Mouse (Mus musculus): ENCODE measurements at regions not wholly inside any gene's neighbourhood (a gene's known extent, or its start where the extent isn't known, plus 50 kb on each side); places are given as distances from the start of the nearest gene placed in this dataset.

DNA sequence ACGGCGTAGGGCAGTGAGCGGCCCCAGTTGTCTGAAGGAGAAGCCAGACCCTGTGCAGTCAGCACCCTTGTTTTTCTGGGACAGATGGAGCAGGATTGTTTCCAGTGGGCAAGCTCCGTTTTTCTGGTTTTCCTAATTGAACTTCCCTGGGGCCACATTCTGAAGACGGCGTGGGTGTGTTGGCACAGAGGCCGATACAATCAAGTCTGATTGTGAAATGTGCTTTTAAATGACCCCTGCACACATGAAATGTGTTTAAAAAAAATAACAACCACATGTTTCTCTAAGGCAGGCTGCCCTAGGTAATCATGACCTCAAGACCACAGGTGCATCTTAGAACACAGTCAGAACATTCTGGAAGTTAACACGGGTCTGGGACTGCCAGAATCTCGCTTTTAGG lies 81.2 kb upstream of the Lnx1 start:
- Histone ChIP-seq H3K4me2 (ENCODE audit: low read length) (no peak overlapping the region), H3K9ac (replicated peaks; ENCODE audit: low read length) (no peak overlapping the region), H3K4me1 (ENCODE audit: control insufficient read depth, insufficient read depth, low read length) (no peaks in the 10 kb centered on the region), H3K9me3 (ENCODE audit: control insufficient read depth, low read length) (no peaks in the 10 kb centered on the region), H3K27ac (replicated peaks; ENCODE audit: low read depth, low read length) (no peak overlapping the region), H3K4me3 (replicated peaks; ENCODE audit: low read depth, low read length) (no peak overlapping the region), H3K36me3 (ENCODE audit: control insufficient read depth, insufficient read depth, low read length) (no peaks in the 10 kb centered on the region), H3K27me3 (ENCODE audit: control insufficient read depth, insufficient read depth, low read length) (no peaks in the 10 kb centered on the region)
- DNase-seq: no peak
- 88% methylated on average over 9 of the region's 9 CpGs for WGBS
- no peak for ATAC-seq (ENCODE audit: low FRiP score, low TSS enrichment)

DNA sequence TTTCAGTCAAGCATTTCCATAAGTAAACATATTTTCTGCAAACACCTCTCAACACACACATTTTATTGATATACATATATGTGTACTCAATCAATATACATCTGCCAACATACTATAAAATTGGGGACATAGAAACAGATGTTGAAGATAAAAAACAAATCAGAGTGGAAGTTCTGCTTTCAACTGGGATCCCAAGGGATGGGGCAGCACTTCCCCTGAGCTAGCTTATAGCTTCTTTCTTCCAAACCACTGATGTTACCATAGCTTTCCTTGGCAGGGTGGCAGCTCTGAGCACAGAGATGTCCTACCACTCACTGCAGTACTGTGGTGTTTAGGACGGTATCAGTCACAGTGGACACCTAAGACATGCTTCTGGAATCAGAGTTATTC lies 75.4 kb upstream of the Lnx1 start:
- Histone ChIP-seq H3K9ac (replicated peaks; ENCODE audit: low read length) (no peak overlapping the region), H3K9me3 (ENCODE audit: control insufficient read depth, low read length) (no peaks in the 10 kb centered on the region), H3K27ac (replicated peaks; ENCODE audit: low read depth, low read length) (no peak overlapping the region), H3K4me2 (ENCODE audit: low read length) (no peak overlapping the region), H3K4me1 (ENCODE audit: control insufficient read depth, insufficient read depth, low read length) (no peaks in the 10 kb centered on the region), H3K27me3 (ENCODE audit: control insufficient read depth, insufficient read depth, low read length) (no peaks in the 10 kb centered on the region), H3K4me3 (replicated peaks; ENCODE audit: low read depth, low read length) (no peak overlapping the region), H3K36me3 (ENCODE audit: control insufficient read depth, insufficient read depth, low read length) (no peaks in the 10 kb centered on the region)
- WGBS: 89% methylated on average over 1 of the region's 1 CpGs
- ATAC-seq (ENCODE audit: low FRiP score, low TSS enrichment): no peak
- no peak for DNase-seq

DNA sequence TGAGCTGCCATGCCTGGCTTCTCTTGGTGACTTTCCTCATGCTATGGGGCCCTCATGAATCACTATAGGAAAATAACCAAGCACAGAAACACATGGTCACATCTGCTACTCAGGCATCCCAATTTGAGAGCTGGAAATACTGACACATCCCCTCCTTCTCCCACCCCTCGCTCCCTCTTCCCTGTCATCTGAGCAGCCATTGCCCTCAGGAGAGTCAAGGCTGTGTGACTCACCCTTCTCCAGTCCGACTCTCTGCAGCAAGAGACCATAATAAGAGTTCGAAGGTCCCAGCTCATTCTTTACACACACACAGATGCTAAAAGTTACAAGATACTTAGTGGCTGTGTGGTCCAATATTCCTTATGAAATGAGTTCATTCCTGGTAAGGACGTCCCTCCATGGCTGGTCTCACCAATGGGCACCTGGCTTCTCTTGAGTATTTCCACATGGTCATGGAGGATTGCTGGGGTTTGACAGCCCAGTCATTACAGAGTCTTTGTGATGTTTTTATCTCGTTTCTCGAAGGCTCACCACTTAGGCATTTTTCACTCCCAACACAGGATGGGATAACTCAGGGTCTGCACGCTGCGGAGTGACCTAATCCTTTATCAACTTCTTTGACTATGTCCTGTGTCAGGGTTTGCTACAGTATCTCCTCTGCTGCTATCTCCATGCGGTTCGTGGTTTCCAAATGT lies 74.8 kb upstream of the Lnx1 start:
- Histone ChIP-seq H3K27me3 (ENCODE audit: control insufficient read depth, insufficient read depth, low read length) (no peaks in the 10 kb centered on the region), H3K27ac (replicated peaks; ENCODE audit: low read depth, low read length) (no peak overlapping the region), H3K36me3 (ENCODE audit: control insufficient read depth, insufficient read depth, low read length) (no peaks in the 10 kb centered on the region), H3K4me1 (ENCODE audit: control insufficient read depth, insufficient read depth, low read length) (no peaks in the 10 kb centered on the region), H3K9me3 (ENCODE audit: control insufficient read depth, low read length) (no peaks in the 10 kb centered on the region), H3K4me3 (replicated peaks; ENCODE audit: low read depth, low read length) (no peak overlapping the region), H3K4me2 (ENCODE audit: low read length) (no peak overlapping the region), H3K9ac (replicated peaks; ENCODE audit: low read length) (no peak overlapping the region)
- WGBS: 92% methylated on average over 10 of the region's 10 CpGs
- ATAC-seq (ENCODE audit: low FRiP score, low TSS enrichment) (no peak), DNase-seq (no peak)

DNA sequence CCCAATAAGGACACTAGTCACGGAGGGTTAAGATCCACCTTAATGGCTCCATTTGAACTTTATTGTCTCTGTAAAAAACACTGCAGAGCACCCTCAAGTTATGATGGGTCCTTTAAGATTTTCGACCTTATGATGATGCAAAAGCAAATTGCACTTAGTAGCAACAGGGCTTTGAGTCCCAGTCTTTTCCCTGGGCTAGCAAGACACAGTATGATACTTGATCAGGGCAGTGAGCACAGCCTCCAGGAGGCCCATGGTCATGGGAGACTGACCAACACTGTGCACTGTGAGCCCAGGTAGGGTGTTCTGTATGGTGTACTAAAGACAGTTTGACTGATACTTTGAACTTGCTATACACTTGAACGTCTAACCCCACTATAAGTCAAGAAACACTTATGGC lies 73.4 kb upstream of the Lnx1 start:
- Histone ChIP-seq H3K9ac (replicated peaks; ENCODE audit: low read length) (no peak overlapping the region), H3K4me3 (replicated peaks; ENCODE audit: low read depth, low read length) (no peak overlapping the region), H3K27me3 (ENCODE audit: control insufficient read depth, insufficient read depth, low read length) (no peaks in the 10 kb centered on the region), H3K4me2 (ENCODE audit: low read length) (no peak overlapping the region), H3K36me3 (ENCODE audit: control insufficient read depth, insufficient read depth, low read length) (no peaks in the 10 kb centered on the region), H3K9me3 (ENCODE audit: control insufficient read depth, low read length) (no peaks in the 10 kb centered on the region), H3K27ac (replicated peaks; ENCODE audit: low read depth, low read length) (no peak overlapping the region), H3K4me1 (ENCODE audit: control insufficient read depth, insufficient read depth, low read length) (no peaks in the 10 kb centered on the region)
- DNase-seq (no peak), ATAC-seq (ENCODE audit: low FRiP score, low TSS enrichment) (no peak)
- 85% methylated on average over 3 of the region's 3 CpGs for WGBS

DNA sequence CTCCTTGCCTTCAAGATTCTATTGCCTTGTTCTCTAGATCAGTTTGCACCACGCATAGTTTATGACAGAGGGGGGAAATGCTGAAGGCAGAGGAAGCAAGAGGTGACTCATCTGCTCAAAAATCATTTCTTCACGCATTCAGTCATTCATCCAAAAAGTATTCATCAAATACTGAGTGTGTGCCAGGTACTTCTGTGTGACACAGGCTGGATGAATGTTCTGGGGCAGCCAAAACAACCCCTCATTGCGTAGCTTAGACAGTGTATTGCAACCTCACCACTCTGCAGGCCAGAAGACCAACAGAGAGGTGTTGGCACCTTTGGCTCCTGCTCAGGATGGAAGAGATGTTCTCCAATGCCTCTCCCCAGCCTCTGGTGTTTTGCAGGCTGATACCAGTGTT lies 72.9 kb upstream of the Lnx1 start:
- no peaks in the 10 kb centered on the region for H3K27me3 ChIP-seq (ENCODE audit: control insufficient read depth, insufficient read depth, low read length)
- no peaks in the 10 kb centered on the region for H3K36me3 ChIP-seq (ENCODE audit: control insufficient read depth, insufficient read depth, low read length)
- no peaks in the 10 kb centered on the region for H3K9me3 ChIP-seq (ENCODE audit: control insufficient read depth, low read length)
- no peak overlapping the region for H3K4me2 ChIP-seq (ENCODE audit: low read length)
- H3K4me1 ChIP-seq (ENCODE audit: control insufficient read depth, insufficient read depth, low read length): no peaks in the 10 kb centered on the region
- 84% methylated on average over 3 of the region's 3 CpGs for WGBS
- H3K27ac ChIP-seq (replicated peaks; ENCODE audit: low read depth, low read length): no peak overlapping the region
- H3K4me3 ChIP-seq (replicated peaks; ENCODE audit: low read depth, low read length): no peak overlapping the region
- DNase-seq (no peak), ATAC-seq (ENCODE audit: low FRiP score, low TSS enrichment) (no peak)
- no peak overlapping the region for H3K9ac ChIP-seq (replicated peaks; ENCODE audit: low read length)

DNA sequence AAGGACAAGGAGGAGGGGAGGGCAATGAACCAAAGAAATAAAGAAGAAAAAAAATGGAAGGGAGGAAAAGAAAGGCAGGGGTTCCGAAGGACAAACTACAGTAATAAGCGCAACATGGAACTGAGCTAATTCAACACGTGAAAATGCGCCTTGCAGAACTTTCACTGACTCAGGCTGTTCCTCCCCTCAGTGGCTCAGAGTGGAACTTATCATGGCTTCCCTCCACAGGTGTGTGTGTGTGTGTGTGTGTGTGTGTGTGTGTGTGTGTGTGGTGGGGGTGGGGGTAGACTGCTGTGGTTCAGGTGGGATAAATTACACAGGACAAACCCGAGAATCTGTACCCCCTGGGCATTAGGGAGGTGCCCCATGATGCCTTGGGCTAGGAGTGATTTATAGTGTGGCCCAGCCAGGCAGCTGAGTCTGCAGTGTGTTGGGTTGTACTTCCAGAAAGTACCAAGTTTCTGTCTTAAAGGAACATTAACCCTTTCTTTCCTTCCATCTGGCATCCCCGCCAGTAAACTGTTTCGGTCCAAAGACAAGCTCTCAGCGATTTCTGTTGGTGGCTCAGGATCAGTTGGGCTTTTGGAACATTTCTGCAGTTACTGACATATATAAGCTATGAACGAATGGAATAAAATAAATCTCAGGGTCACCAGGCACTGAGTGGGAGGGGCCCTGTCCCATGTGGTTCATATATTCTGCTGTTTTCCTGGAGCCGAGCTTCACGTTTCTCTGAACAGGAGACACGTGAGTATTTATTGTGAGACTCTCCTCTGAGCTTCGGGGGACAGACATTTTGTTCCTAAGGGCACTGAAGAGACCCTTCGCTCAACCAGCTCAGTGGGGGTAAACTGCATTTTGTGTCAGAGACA lies 71.1 kb upstream of the Lnx1 start:
- Histone ChIP-seq H3K9me3 (ENCODE audit: control insufficient read depth, low read length) (no peaks in the 10 kb centered on the region), H3K9ac (replicated peaks; ENCODE audit: low read length) (no peak overlapping the region), H3K4me2 (ENCODE audit: low read length) (no peak overlapping the region), H3K27ac (replicated peaks; ENCODE audit: low read depth, low read length) (no peak overlapping the region), H3K4me1 (ENCODE audit: control insufficient read depth, insufficient read depth, low read length) (no peaks in the 10 kb centered on the region), H3K4me3 (replicated peaks; ENCODE audit: low read depth, low read length) (no peak overlapping the region), H3K36me3 (ENCODE audit: control insufficient read depth, insufficient read depth, low read length) (no peaks in the 10 kb centered on the region), H3K27me3 (ENCODE audit: control insufficient read depth, insufficient read depth, low read length) (no peaks in the 10 kb centered on the region)
- ATAC-seq (ENCODE audit: low FRiP score, low TSS enrichment) (no peak), DNase-seq (no peak)
- WGBS: 89% methylated on average over 14 of the region's 14 CpGs

DNA sequence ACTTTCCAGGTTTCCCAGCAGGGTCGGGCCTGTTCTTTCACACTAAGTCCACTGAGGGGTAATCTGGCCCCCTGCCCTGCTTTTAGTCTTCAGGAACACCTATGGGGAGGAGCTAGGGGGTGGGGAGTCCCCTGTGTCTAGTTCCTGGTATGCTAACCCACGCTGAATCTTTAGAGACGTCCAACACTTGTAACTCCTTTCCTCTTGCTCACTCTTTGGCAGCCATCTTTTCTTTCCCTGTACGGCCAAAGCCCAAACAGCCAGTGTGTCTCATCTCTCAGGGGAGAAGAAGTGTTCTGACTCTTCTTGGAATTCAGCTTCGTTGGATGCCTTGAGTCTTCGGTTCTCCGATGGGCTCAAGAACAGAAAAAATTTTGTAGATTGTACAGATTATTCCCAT lies 68.4 kb upstream of the Lnx1 start:
- no peak for ATAC-seq (ENCODE audit: low FRiP score, low TSS enrichment)
- no peaks in the 10 kb centered on the region for H3K27me3 ChIP-seq (ENCODE audit: control insufficient read depth, insufficient read depth, low read length)
- no peaks in the 10 kb centered on the region for H3K36me3 ChIP-seq (ENCODE audit: control insufficient read depth, insufficient read depth, low read length)
- H3K27ac ChIP-seq (replicated peaks; ENCODE audit: low read depth, low read length): no peak overlapping the region
- no peaks in the 10 kb centered on the region for H3K9me3 ChIP-seq (ENCODE audit: control insufficient read depth, low read length)
- no peak overlapping the region for H3K4me3 ChIP-seq (replicated peaks; ENCODE audit: low read depth, low read length)
- H3K9ac ChIP-seq (replicated peaks; ENCODE audit: low read length): no peak overlapping the region
- H3K4me2 ChIP-seq (ENCODE audit: low read length): no peak overlapping the region
- 82% methylated on average over 7 of the region's 7 CpGs for WGBS
- no peak for DNase-seq
- no peaks in the 10 kb centered on the region for H3K4me1 ChIP-seq (ENCODE audit: control insufficient read depth, insufficient read depth, low read length)

DNA sequence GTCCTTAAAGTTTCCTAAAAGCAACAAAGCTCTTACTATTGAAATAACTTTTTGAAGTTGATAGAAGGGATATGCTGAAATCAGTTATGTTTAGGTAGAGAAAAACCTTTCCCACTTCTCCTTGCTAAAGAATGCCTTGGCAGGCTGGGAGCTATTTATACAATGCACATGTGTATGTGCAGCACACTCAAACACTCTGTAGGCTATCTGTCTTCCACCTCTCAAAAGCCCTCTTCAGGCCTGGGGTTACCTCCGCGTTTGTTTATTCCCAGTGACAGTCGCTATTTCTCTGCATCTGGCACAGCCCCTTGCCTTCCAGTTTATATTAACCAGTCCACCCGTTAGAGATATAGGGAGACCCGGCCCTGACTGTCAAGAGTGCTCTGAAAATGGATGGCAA lies 66.3 kb upstream of the Lnx1 start:
- 91% methylated on average over 5 of the region's 5 CpGs for WGBS

DNA sequence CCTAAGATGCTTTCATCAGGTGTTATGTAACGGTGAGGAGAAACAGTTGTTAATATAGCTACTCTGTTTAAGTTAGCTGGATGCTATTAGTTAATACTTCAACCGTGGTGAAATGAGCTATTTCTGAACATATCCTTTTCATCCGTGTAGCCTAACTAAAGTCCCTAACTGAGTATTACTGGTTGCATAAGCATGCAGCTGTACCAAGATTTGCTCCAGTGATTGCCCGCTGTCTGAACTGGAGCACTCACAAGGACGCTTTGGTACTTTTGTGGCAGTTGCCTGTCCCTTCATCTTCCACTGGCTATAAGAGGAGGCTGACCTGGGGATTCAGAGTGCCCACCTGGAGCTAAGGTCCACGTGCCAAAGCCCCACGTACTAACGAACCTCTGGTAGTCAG lies 65.3 kb upstream of the Lnx1 start:
- DNase-seq: no peak
- 88% methylated on average over 8 of the region's 8 CpGs for WGBS
- no peak for ATAC-seq (ENCODE audit: low FRiP score, low TSS enrichment)

More for the DNA sequence above, 66.3 kb upstream of the Lnx1 start:
- H3K9ac ChIP-seq (replicated peaks; ENCODE audit: low read length): no peak overlapping the region
- peaks cover 6% of the 10 kb centered on the region; the same call in 1 of the 2 replicates for H3K4me1 ChIP-seq (ENCODE audit: control insufficient read depth, insufficient read depth, low read length)
- no peak overlapping the region for H3K27ac ChIP-seq (replicated peaks; ENCODE audit: low read depth, low read length)
- ATAC-seq (ENCODE audit: low FRiP score, low TSS enrichment) (no peak), DNase-seq (no peak)
- no peaks in the 10 kb centered on the region for H3K9me3 ChIP-seq (ENCODE audit: control insufficient read depth, low read length)
- no peaks in the 10 kb centered on the region for H3K27me3 ChIP-seq (ENCODE audit: control insufficient read depth, insufficient read depth, low read length)
- no peak overlapping the region for H3K4me3 ChIP-seq (replicated peaks; ENCODE audit: low read depth, low read length)
- no peak overlapping the region for H3K4me2 ChIP-seq (ENCODE audit: low read length)
- no peaks in the 10 kb centered on the region for H3K36me3 ChIP-seq (ENCODE audit: control insufficient read depth, insufficient read depth, low read length)

More for the DNA sequence above, 65.3 kb upstream of the Lnx1 start:
- no peak overlapping the region for H3K4me2 ChIP-seq (ENCODE audit: low read length)
- H3K4me3 ChIP-seq (replicated peaks; ENCODE audit: low read depth, low read length): no peak overlapping the region
- H3K9me3 ChIP-seq (ENCODE audit: control insufficient read depth, low read length): no peaks in the 10 kb centered on the region
- H3K4me1 ChIP-seq (ENCODE audit: control insufficient read depth, insufficient read depth, low read length): peaks cover 6% of the 10 kb centered on the region; the same call in 1 of the 2 replicates
- H3K36me3 ChIP-seq (ENCODE audit: control insufficient read depth, insufficient read depth, low read length): no peaks in the 10 kb centered on the region
- no peaks in the 10 kb centered on the region for H3K27me3 ChIP-seq (ENCODE audit: control insufficient read depth, insufficient read depth, low read length)
- no peak overlapping the region for H3K9ac ChIP-seq (replicated peaks; ENCODE audit: low read length)
- H3K27ac ChIP-seq (replicated peaks; ENCODE audit: low read depth, low read length): no peak overlapping the region

Data from midbrain, embryonic 14.5 days (tissue).